Mouse (Mus musculus) heart, adult 2 months (tissue): Measurements from ENCODE around the gene Nap1l5.

Experiments
- CTCF ChIP-seq: fragments of 200-600 bp; IDR thresholded peaks from 2 replicates; pipeline ENCODE4 v1.8.1; 2022; ENCODE audit warnings: antibody characterized with exemption, mild to moderate bottlenecking, moderate library complexity
- EP300 ChIP-seq: fragments of 200-500 bp; IDR thresholded peaks from 2 replicates; pipeline ENCODE4 v1.6.1; 2011; ENCODE audit warnings: low read depth, low read length, control low read depth; ENCODE audit not compliant: insufficient read depth
- POLR2A ChIP-seq: fragments of 200-500 bp; IDR thresholded peaks from 2 replicates; pipeline ENCODE4 v1.6.1; 2011; ENCODE audit warnings: mild to moderate bottlenecking, low read depth, low read length, control low read depth; ENCODE audit not compliant: insufficient read depth

- TF ChIP-seq CTCF (no peak), POLR2A (no peak), EP300 (no peak)
These were observed 10.2 kb downstream of the Nap1l5 start for GRCm38 (mm10) chr6:58896648-58897047.
